Mouse (Mus musculus) intestine, embryonic 16.5 days (tissue): Measurements from ENCODE around the gene Cmtm6. TPM values are rescaled to one million over a fixed set of nuclear protein-coding genes. Genes with fewer than 3 reads are reported as not detected.

Experiments
- ATAC-seq: fragments of 200-750 bp; cut with Nextera tagmentation; 2 replicates; pipeline ENCODE4 v1.8.0; 2017; ENCODE audit warnings: moderate TSS enrichment, moderate library complexity
- H3K27ac ChIP-seq: fragments of 300-500 bp; sonication (generic); 2 replicates; pipeline ENCODE4 v1.5.1; 2014; ENCODE audit warnings: mild to moderate bottlenecking, low read length
- H3K27me3 ChIP-seq: fragments of 300-500 bp; sonication (generic); replicated peaks from 2 replicates; pipeline ENCODE4 v1.6.1; 2014; ENCODE audit warnings: low read length, control low read depth, mixed read lengths; ENCODE audit not compliant: control insufficient read depth, insufficient read depth
- H3K36me3 ChIP-seq: fragments of 300-500 bp; sonication (generic); 2 replicates; pipeline ENCODE4 v1.6.1; 2014; ENCODE audit warnings: low read length, control low read depth; ENCODE audit not compliant: control insufficient read depth, insufficient read depth
- H3K4me1 ChIP-seq: fragments of 300-500 bp; sonication (generic); 2 replicates; pipeline ENCODE4 v1.6.1; 2014; ENCODE audit warnings: low read length, control low read depth, mixed read lengths; ENCODE audit not compliant: control insufficient read depth, insufficient read depth
- H3K4me2 ChIP-seq: fragments of 300-500 bp; sonication (generic); 2 replicates; pipeline ENCODE4 v1.6.1; 2014; ENCODE audit warnings: low read depth, low read length, control low read depth
- H3K4me3 ChIP-seq: fragments of 300-500 bp; sonication (generic); 2 replicates; pipeline ENCODE4 v1.5.1; 2014; ENCODE audit warnings: mild to moderate bottlenecking, low read length
- H3K9ac ChIP-seq: fragments of 300-500 bp; sonication (generic); 2 replicates; pipeline ENCODE4 v1.6.1; 2014; ENCODE audit warnings: low read depth, low read length
- H3K9me3 ChIP-seq: fragments of 300-500 bp; sonication (generic); 2 replicates; pipeline ENCODE4 v1.6.1; 2016; ENCODE audit warnings: low read length, control low read depth; ENCODE audit not compliant: control insufficient read depth
- WGBS: fragments of 180-500 bp; shearing (Covaris S2); extraction: QIAGEN DNeasy Blood & Tissue Kit; methylation state at CpG from one replicate; pipeline ENCODE4 v1.1.7; 2014; 5-methylcytosine and 5-hydroxymethylcytosine counted together
- polyA plus RNA-seq: library from polyadenylated mRNA; unstranded; fragments of >200 nt; fragmentation: Nextera tagmentation; extraction: Ambion mirVana; gene quantifications from 2 replicates; pipeline ENCODE4 v1.2.1, GENCODE M21; 2015

The Cmtm6 gene
- polyA plus RNA-seq, 1 experiment from 2014 or later, result 100 TPM

DNA sequence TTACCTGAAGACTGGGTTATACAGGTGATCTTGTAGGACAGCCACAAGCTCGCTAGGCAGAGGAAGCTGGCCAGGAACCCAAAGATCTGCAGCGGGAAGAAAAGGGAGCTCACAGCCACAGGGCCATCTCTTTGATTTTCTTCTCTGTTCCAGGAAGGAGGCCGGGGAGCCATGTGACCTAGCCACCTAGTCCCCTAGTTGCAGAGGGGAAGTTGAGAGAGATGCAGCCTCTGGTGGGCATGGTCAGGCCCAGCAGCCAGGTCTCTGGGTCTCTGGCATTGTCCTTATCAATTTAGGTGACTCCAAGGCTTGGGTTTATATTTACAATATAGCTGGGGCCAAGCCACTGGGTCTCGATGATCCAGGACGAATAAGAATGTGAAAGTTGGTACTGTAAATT lies 27.9 kb downstream of the Cmtm6 start:
- Histone ChIP-seq H3K4me3 (no peak overlapping the region), H3K9ac (no peak overlapping the region), H3K36me3 (no peaks in the 10 kb centered on the region; the same call in none of the 2 replicates), H3K9me3 (no peaks in the 10 kb centered on the region), H3K4me2 (no peak overlapping the region), H3K4me1 (no peaks in the 10 kb centered on the region), H3K27ac (no peak overlapping the region), H3K27me3 (no peaks in the 10 kb centered on the region)
- no peak for ATAC-seq
- 86% methylated on average over 5 of the region's 5 CpGs for WGBS

DNA sequence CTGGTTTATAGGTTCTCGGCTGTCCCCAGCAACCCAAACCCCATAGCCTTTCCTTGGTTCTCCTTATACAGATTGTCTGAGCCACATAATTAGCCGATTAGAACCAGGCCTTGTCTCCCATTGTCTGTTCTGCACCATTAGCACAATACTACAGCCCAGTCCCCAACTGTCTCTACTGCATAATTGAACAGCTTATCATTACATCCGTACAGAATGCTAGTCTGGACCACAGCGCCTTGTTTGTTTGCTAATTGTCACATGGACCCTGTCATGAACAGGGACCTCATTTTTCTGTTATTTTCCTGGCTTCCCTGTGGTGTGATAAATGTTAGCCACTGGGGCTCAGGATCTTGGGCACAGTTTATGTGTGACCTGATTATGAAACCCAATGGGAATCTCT lies 29.0 kb downstream of the Cmtm6 start:
- WGBS, result 81% methylated on average over 4 of the region's 4 CpGs
- H3K9me3 ChIP-seq, result no peaks in the 10 kb centered on the region
- H3K27me3 ChIP-seq, result no peaks in the 10 kb centered on the region
- H3K9ac ChIP-seq, result no peak overlapping the region
- no peak overlapping the region for H3K27ac ChIP-seq
- H3K36me3 ChIP-seq, result no peaks in the 10 kb centered on the region; the same call in none of the 2 replicates
- H3K4me1 ChIP-seq, result no peaks in the 10 kb centered on the region
- ATAC-seq, result no peak
- no peak overlapping the region for H3K4me2 ChIP-seq
- no peak overlapping the region for H3K4me3 ChIP-seq

DNA sequence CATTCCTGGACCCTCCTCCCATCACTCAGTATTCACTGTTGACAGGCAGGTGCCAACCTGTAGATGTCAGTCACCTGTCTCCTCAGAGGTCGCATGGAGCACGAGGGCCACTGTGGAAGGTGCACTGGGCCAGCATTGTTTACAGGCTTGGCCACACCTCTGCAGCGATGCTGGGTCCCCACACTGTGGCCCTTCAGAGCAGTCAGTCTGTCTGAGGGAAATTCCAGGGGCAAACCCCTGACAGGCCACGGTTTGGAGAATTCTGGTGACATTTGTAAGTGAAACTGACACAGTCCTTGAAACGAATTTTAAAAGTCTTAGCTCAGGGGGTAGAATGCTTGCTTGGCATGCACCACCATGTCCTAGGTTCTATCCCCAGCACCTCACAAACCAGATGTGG lies 29.4 kb downstream of the Cmtm6 start:
- ATAC-seq, result no peak
- no peak overlapping the region for H3K4me2 ChIP-seq

DNA sequence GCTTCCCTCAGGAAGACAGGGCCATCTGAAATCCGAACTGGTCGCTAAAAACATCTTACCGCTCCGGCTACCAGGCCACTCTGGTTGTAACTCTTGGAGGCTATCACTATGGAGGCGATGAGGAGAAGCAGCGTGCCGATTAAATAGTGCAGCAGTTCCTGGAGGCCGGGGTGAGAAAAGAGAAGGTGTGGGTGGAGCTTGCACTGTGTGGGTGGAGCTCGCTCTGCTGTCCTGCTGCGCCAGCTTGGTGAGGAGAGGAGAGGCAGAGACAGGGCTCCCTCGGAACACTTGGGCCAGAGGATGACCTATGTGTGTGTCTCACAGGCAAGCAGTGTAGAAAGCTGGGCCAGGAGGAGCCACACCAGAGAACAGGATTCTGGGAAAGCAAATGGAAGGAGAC lies 30.9 kb downstream of the Cmtm6 start:
- Histone ChIP-seq H3K4me1 (no peaks in the 10 kb centered on the region), H3K27ac (no peak overlapping the region), H3K4me3 (no peak overlapping the region), H3K27me3 (no peaks in the 10 kb centered on the region), H3K36me3 (peaks cover 3% of the 10 kb centered on the region), H3K9ac (no peak overlapping the region), H3K9me3 (no peaks in the 10 kb centered on the region), H3K4me2 (no peak overlapping the region)
- no peak for ATAC-seq
- 72% methylated on average over 11 of the region's 11 CpGs for WGBS

More for the DNA sequence above, 29.4 kb downstream of the Cmtm6 start:
- H3K9me3 ChIP-seq, result no peaks in the 10 kb centered on the region
- no peaks in the 10 kb centered on the region for H3K4me1 ChIP-seq
- 86% methylated on average over 5 of the region's 5 CpGs for WGBS
- H3K36me3 ChIP-seq, result no peaks in the 10 kb centered on the region; the same call in none of the 2 replicates
- no peak overlapping the region for H3K27ac ChIP-seq
- H3K9ac ChIP-seq, result no peak overlapping the region
- no peak overlapping the region for H3K4me3 ChIP-seq
- H3K27me3 ChIP-seq, result no peaks in the 10 kb centered on the region

DNA sequence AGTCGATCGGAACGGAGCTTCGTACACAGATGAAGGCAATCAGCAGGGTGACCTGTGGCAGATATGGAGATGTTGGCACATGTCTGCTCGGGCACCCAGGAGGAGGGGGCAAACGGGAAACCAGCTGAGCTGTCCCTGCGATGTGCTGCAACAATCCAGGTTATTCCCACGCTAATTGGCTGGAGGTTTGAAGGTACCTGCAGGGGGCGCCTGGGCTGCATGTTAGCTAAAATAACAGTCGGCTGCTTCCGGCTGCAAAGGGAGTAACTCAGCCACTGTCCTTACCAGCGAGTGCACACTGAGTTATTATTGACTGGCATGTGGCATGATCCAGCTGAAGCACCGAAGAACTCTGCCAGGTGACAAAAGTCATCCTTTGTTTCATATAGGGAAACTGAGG lies 32.4 kb downstream of the Cmtm6 start:
- Histone ChIP-seq H3K9ac (no peak overlapping the region), H3K4me3 (no peak overlapping the region), H3K4me1 (no peaks in the 10 kb centered on the region), H3K27ac (no peak overlapping the region), H3K4me2 (no peak overlapping the region), H3K9me3 (no peaks in the 10 kb centered on the region), H3K36me3 (peaks cover 3% of the 10 kb centered on the region), H3K27me3 (no peaks in the 10 kb centered on the region)
- WGBS, result 59% methylated on average over 13 of the region's 13 CpGs
- no peak for ATAC-seq

DNA sequence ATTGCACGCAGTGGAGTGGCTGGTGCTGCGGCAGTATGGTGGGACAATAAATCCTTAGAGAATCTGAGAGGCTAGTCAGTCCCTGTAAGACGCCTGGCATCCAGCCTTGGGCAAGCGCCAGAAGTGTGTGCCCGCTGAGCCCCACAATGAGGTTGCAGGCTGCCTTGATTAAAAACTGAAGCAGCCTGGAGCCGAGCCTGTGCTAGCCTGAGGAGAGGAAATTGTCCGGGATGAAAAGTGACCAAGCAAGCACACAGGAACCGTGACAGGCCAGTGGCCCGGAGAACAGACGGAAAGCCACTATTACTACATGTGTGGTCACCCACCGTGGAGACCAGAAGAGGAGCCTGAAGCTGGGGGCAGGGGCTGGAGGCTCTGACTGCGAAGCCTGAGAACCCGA lies 36.1 kb downstream of the Cmtm6 start:
- no peak overlapping the region for H3K27ac ChIP-seq
- H3K9me3 ChIP-seq, result 0 out of 2 replicates have a peak, but pooled peaks cover 3% of the 10 kb centered on the region
- H3K4me1 ChIP-seq, result no peaks in the 10 kb centered on the region
- H3K27me3 ChIP-seq, result no peaks in the 10 kb centered on the region
- 0 out of 2 replicates have a peak, but pooled peaks have one; percentile 21 for ATAC-seq
- WGBS, result 73% methylated on average over 13 of the region's 13 CpGs
- no peak overlapping the region for H3K4me3 ChIP-seq
- H3K4me2 ChIP-seq, result no peak overlapping the region
- peaks cover 4% of the 10 kb centered on the region for H3K36me3 ChIP-seq
- no peak overlapping the region for H3K9ac ChIP-seq

DNA sequence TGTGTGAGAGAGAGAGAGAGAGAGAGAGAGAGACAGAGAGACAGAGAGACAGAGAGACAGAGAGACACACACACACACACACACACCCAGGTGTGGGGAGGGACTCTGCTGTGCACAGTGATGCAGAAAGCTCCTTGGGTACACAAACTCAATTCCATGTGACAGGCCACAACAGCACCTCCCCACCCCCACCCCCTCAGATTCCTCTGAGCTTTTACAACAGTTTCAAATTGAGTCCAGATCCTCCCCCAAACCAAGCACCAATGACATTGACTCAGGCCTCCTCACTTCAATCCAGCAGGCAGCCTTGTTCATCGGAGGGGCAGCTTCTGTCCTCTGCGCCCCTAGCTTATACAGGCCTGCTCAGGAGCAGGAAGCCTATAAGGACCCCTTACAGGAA lies 36.6 kb downstream of the Cmtm6 start:
- Histone ChIP-seq H3K9me3 (0 out of 2 replicates have a peak, but pooled peaks cover 6% of the 10 kb centered on the region), H3K27ac (no peak overlapping the region), H3K4me3 (no peak overlapping the region), H3K4me2 (no peak overlapping the region), H3K4me1 (no peaks in the 10 kb centered on the region), H3K27me3 (no peaks in the 10 kb centered on the region), H3K9ac (no peak overlapping the region), H3K36me3 (peaks cover 9% of the 10 kb centered on the region)
- WGBS, result 68% methylated on average over 2 of the region's 2 CpGs
- no peak for ATAC-seq

DNA sequence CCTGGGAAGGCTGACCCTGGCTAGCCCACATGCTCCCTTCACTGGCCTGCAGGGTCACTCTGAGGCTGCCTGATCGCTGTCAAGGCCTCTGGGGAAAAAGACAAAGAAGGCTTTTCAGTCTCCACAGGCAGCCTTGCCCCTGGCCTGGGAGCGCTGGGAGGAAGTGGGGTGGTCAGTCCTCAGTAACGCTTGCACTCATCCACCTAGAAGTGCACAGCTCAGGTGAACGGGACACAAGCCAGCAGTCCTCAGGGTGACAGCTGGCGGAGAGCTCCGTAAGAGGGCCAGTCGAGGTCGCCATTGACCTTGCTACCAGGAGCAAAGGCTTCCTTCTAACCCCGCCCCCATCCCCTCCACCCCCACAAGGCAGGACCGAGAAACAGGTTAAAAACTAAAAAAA lies 37.1 kb downstream of the Cmtm6 start:
- Histone ChIP-seq H3K4me3 (no peak overlapping the region), H3K4me2 (no peak overlapping the region), H3K27ac (no peak overlapping the region), H3K9ac (no peak overlapping the region), H3K9me3 (0 out of 2 replicates have a peak, but pooled peaks cover 6% of the 10 kb centered on the region), H3K36me3 (peaks cover 10% of the 10 kb centered on the region), H3K4me1 (no peaks in the 10 kb centered on the region), H3K27me3 (no peaks in the 10 kb centered on the region)
- 63% methylated on average over 10 of the region's 10 CpGs for WGBS
- ATAC-seq, result no peak

DNA sequence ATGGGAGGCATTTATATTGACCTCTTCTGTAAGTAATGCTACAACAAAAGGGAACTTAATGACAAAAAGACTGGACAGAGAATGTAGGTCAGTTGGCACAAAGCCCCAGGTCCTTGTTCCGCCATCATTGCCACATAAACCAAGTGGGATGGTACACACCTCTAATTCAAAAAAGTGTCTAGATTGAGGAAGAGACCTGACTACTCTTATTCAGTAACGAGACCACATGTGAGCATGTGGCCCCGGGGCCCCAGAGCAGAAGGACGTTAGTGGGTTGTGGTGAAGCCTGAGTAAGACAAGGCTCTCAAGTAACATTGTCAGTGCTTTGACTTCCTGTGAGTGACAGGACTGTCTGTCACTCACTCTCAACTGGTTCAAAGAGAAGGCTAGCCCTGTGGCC lies 39.3 kb downstream of the Cmtm6 start:
- H3K4me2 ChIP-seq, result no peak overlapping the region
- H3K4me3 ChIP-seq, result no peak overlapping the region
- no peaks in the 10 kb centered on the region for H3K27me3 ChIP-seq
- H3K27ac ChIP-seq, result no peak overlapping the region
- H3K4me1 ChIP-seq, result peaks cover 2% of the 10 kb centered on the region; the same call in 1 of the 2 replicates
- H3K36me3 ChIP-seq, result peaks cover 10% of the 10 kb centered on the region
- no peak overlapping the region for H3K9ac ChIP-seq
- WGBS, result 94% methylated on average over 4 of the region's 4 CpGs
- 0 out of 2 replicates have a peak, but pooled peaks cover 6% of the 10 kb centered on the region for H3K9me3 ChIP-seq
- no peak for ATAC-seq

DNA sequence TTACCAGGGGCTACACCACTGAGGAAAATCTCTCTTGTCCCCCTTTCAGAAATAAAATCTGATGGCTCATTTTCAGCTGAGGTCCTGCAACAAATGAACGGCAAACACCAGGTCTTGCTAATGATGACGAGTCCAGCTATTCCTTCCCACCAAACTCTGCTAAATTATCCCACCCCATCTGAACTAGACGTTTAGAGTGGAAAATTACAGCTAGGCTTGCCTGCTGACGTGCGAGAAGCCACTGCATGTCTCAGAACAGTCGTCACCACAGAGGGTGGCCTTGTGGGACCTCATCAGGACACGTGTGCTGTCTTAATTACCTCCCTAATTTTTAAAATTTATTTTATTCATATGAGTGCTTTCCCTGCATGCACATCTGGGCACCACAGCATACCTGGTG lies 40.6 kb downstream of the Cmtm6 start:
- Histone ChIP-seq H3K27ac (no peak overlapping the region), H3K4me3 (no peak overlapping the region), H3K36me3 (peaks cover 7% of the 10 kb centered on the region), H3K27me3 (no peaks in the 10 kb centered on the region), H3K4me2 (no peak overlapping the region), H3K4me1 (peaks cover 4% of the 10 kb centered on the region; the same call in 1 of the 2 replicates), H3K9ac (no peak overlapping the region), H3K9me3 (0 out of 2 replicates have a peak, but pooled peaks cover 6% of the 10 kb centered on the region)
- 87% methylated on average over 7 of the region's 7 CpGs for WGBS
- no peak for ATAC-seq
